Mouse (Mus musculus): ENCODE data around the gene Phb2. TPM values are rescaled to one million over a fixed set of nuclear protein-coding genes. Genes with fewer than 3 reads are reported as not detected.

Phb2 gene
- polyA plus RNA-seq, 1 experiment = 329 TPM

GRCm38 (mm10) chr6:124696441-124697150, 15.5 kb upstream of the Phb2 start:
- no peak for TF ChIP-seq POLR2A (IDR thresholded peaks at IDR 0.05; ENCODE audit: insufficient read depth, low read length)
- TF ChIP-seq CTCF (IDR thresholded peaks at IDR 0.05; ENCODE audit: low read depth, low read length) = no peak
- no peak for TF ChIP-seq EP300 (IDR thresholded peaks at IDR 0.05; ENCODE audit: insufficient read depth, low read depth, low read length)
- no peak overlapping the region for H3K4me3 ChIP-seq (ENCODE audit: low read depth, low read length)
- H3K36me3 ChIP-seq (ENCODE audit: control insufficient read depth, insufficient read depth, low read length, poor library complexity, severe bottlenecking) = no peaks in the 10 kb centered on the region; the same call in 1 of the 2 replicates
- no peaks in the 10 kb centered on the region for H3K27me3 ChIP-seq (ENCODE audit: control insufficient read depth, insufficient read depth, low read length, poor library complexity, severe bottlenecking)
- H3K9ac ChIP-seq (ENCODE audit: low read depth, poor library complexity, severe bottlenecking) = no peak overlapping the region
- no peaks in the 10 kb centered on the region for H3K4me1 ChIP-seq (ENCODE audit: control insufficient read depth, insufficient read depth, low read length)
- no peaks in the 10 kb centered on the region for H3K9me3 ChIP-seq (replicated peaks; ENCODE audit: control insufficient read depth, insufficient read depth, low read length, poor library complexity, severe bottlenecking)
- H3K27ac ChIP-seq (ENCODE audit: insufficient read depth, low read length) = no peak overlapping the region

GRCm38 (mm10) chr6:124698751-124699150, 13.4 kb upstream of the Phb2 start:
- no peaks in the 10 kb centered on the region for H3K4me1 ChIP-seq (ENCODE audit: control insufficient read depth, insufficient read depth, low read length)
- TF ChIP-seq CTCF (IDR thresholded peaks at IDR 0.05; ENCODE audit: low read depth, low read length) = no peak
- H3K9me3 ChIP-seq (replicated peaks; ENCODE audit: control insufficient read depth, insufficient read depth, low read length, poor library complexity, severe bottlenecking) = no peaks in the 10 kb centered on the region
- no peak overlapping the region for H3K9ac ChIP-seq (ENCODE audit: low read depth, poor library complexity, severe bottlenecking)
- H3K27me3 ChIP-seq (ENCODE audit: control insufficient read depth, insufficient read depth, low read length, poor library complexity, severe bottlenecking) = no peaks in the 10 kb centered on the region
- no peak overlapping the region for H3K4me3 ChIP-seq (ENCODE audit: low read depth, low read length)
- H3K27ac ChIP-seq (ENCODE audit: insufficient read depth, low read length) = no peak overlapping the region
- peaks cover 10% of the 10 kb centered on the region; the same call in 1 of the 2 replicates for H3K36me3 ChIP-seq (ENCODE audit: control insufficient read depth, insufficient read depth, low read length, poor library complexity, severe bottlenecking)

- peaks cover 17% of the 10 kb centered on the region for H3K36me3 ChIP-seq (ENCODE audit: control insufficient read depth, insufficient read depth, low read length, poor library complexity, severe bottlenecking)
- no peaks in the 10 kb centered on the region for H3K4me1 ChIP-seq (ENCODE audit: control insufficient read depth, insufficient read depth, low read length)
- TF ChIP-seq CTCF (IDR thresholded peaks at IDR 0.05; ENCODE audit: low read depth, low read length) = no peak
- no peak for TF ChIP-seq POLR2A (IDR thresholded peaks at IDR 0.05; ENCODE audit: insufficient read depth, low read length)
- no peak for TF ChIP-seq EP300 (IDR thresholded peaks at IDR 0.05; ENCODE audit: insufficient read depth, low read depth, low read length)
- no peak overlapping the region for H3K27ac ChIP-seq (ENCODE audit: insufficient read depth, low read length)
- H3K27me3 ChIP-seq (ENCODE audit: control insufficient read depth, insufficient read depth, low read length, poor library complexity, severe bottlenecking) = no peaks in the 10 kb centered on the region
- H3K4me3 ChIP-seq (ENCODE audit: low read depth, low read length) = no peak overlapping the region
- no peak overlapping the region for H3K9ac ChIP-seq (ENCODE audit: low read depth, poor library complexity, severe bottlenecking)
- H3K9me3 ChIP-seq (replicated peaks; ENCODE audit: control insufficient read depth, insufficient read depth, low read length, poor library complexity, severe bottlenecking) = no peaks in the 10 kb centered on the region
These were observed 12.8 kb upstream of the Phb2 start for GRCm38 (mm10) chr6:124699366-124699765.

GRCm38 (mm10) chr6:124699962-124700610, 12.1 kb upstream of the Phb2 start:
- Histone ChIP-seq H3K4me1 (ENCODE audit: control insufficient read depth, insufficient read depth, low read length) (no peaks in the 10 kb centered on the region), H3K27ac (ENCODE audit: insufficient read depth, low read length) (no peak overlapping the region), H3K9ac (ENCODE audit: low read depth, poor library complexity, severe bottlenecking) (no peak overlapping the region), H3K27me3 (ENCODE audit: control insufficient read depth, insufficient read depth, low read length, poor library complexity, severe bottlenecking) (no peaks in the 10 kb centered on the region), H3K9me3 (replicated peaks; ENCODE audit: control insufficient read depth, insufficient read depth, low read length, poor library complexity, severe bottlenecking) (no peaks in the 10 kb centered on the region), H3K4me3 (ENCODE audit: low read depth, low read length) (no peak overlapping the region), H3K36me3 (ENCODE audit: control insufficient read depth, insufficient read depth, low read length, poor library complexity, severe bottlenecking) (peaks cover 24% of the 10 kb centered on the region)
- TF ChIP-seq POLR2A (IDR thresholded peaks at IDR 0.05; ENCODE audit: insufficient read depth, low read length) (no peak), EP300 (IDR thresholded peaks at IDR 0.05; ENCODE audit: insufficient read depth, low read depth, low read length) (no peak), CTCF (IDR thresholded peaks at IDR 0.05; ENCODE audit: low read depth, low read length) (no peak)

GRCm38 (mm10) chr6:124701338-124701737, 10.8 kb upstream of the Phb2 start:
- Histone ChIP-seq H3K36me3 (ENCODE audit: control insufficient read depth, insufficient read depth, low read length, poor library complexity, severe bottlenecking) (peaks cover 35% of the 10 kb centered on the region), H3K4me3 (ENCODE audit: low read depth, low read length) (no peak overlapping the region), H3K27ac (ENCODE audit: insufficient read depth, low read length) (no peak overlapping the region), H3K4me1 (ENCODE audit: control insufficient read depth, insufficient read depth, low read length) (no peaks in the 10 kb centered on the region), H3K27me3 (ENCODE audit: control insufficient read depth, insufficient read depth, low read length, poor library complexity, severe bottlenecking) (no peaks in the 10 kb centered on the region), H3K9ac (ENCODE audit: low read depth, poor library complexity, severe bottlenecking) (no peak overlapping the region), H3K9me3 (replicated peaks; ENCODE audit: control insufficient read depth, insufficient read depth, low read length, poor library complexity, severe bottlenecking) (no peaks in the 10 kb centered on the region)
- TF ChIP-seq CTCF (IDR thresholded peaks at IDR 0.05; ENCODE audit: low read depth, low read length) (peak; percentile 19), EP300 (IDR thresholded peaks at IDR 0.05; ENCODE audit: insufficient read depth, low read depth, low read length) (no peak)

GRCm38 (mm10) chr6:124702102-124702783, 9.9 kb upstream of the Phb2 start:
- no peaks in the 10 kb centered on the region for H3K27me3 ChIP-seq (ENCODE audit: control insufficient read depth, insufficient read depth, low read length, poor library complexity, severe bottlenecking)
- no peak overlapping the region for H3K27ac ChIP-seq (ENCODE audit: insufficient read depth, low read length)
- H3K9me3 ChIP-seq (replicated peaks; ENCODE audit: control insufficient read depth, insufficient read depth, low read length, poor library complexity, severe bottlenecking) = no peaks in the 10 kb centered on the region
- TF ChIP-seq CTCF (IDR thresholded peaks at IDR 0.05; ENCODE audit: low read depth, low read length) (no peak), POLR2A (IDR thresholded peaks at IDR 0.05; ENCODE audit: insufficient read depth, low read length) (no peak), EP300 (IDR thresholded peaks at IDR 0.05; ENCODE audit: insufficient read depth, low read depth, low read length) (no peak)
- no peak overlapping the region for H3K4me3 ChIP-seq (ENCODE audit: low read depth, low read length)
- H3K9ac ChIP-seq (ENCODE audit: low read depth, poor library complexity, severe bottlenecking) = no peak overlapping the region
- no peaks in the 10 kb centered on the region for H3K4me1 ChIP-seq (ENCODE audit: control insufficient read depth, insufficient read depth, low read length)
- H3K36me3 ChIP-seq (ENCODE audit: control insufficient read depth, insufficient read depth, low read length, poor library complexity, severe bottlenecking) = peaks cover 39% of the 10 kb centered on the region
